Mouse (Mus musculus) liver, embryonic 13.5 days (tissue): ENCODE measurements around the gene Msrb1. TPM values are rescaled to one million over a fixed set of nuclear protein-coding genes. Genes with fewer than 3 reads are reported as not detected.

Experiments
- ATAC-seq: fragments of 200-750 bp; cut with Nextera tagmentation; 2 replicates; pipeline ENCODE4 v1.8.0; 2017; ENCODE audit warnings: low read depth, mild to moderate bottlenecking, moderate number of reproducible peaks, moderate library complexity
- DNase-seq: peaks from one replicate; pipeline ENCODE4 v3.0.0; 2022
- H3K27ac ChIP-seq: fragments of 300-500 bp; sonication (generic); 2 replicates; pipeline ENCODE4 v1.5.1; 2015; ENCODE audit warnings: moderate library complexity, mild to moderate bottlenecking, inconsistent platforms
- H3K27me3 ChIP-seq: fragments of 300-500 bp; sonication (generic); 2 replicates; pipeline ENCODE4 v1.6.1; 2015; ENCODE audit warnings: mild to moderate bottlenecking, inconsistent platforms
- H3K36me3 ChIP-seq: fragments of 300-500 bp; sonication (generic); 2 replicates; pipeline ENCODE4 v1.6.1; 2015; ENCODE audit warnings: mild to moderate bottlenecking, inconsistent platforms
- H3K4me1 ChIP-seq: fragments of 300-500 bp; sonication (generic); replicated peaks from 2 replicates; pipeline ENCODE4 v1.6.1; 2015; ENCODE audit warnings: inconsistent platforms
- H3K4me2 ChIP-seq: fragments of 300-500 bp; sonication (generic); 2 replicates; pipeline ENCODE4 v1.6.1; 2015; ENCODE audit warnings: inconsistent platforms, mild to moderate bottlenecking, moderate library complexity
- H3K4me3 ChIP-seq: fragments of 300-500 bp; sonication (generic); replicated peaks from 2 replicates; pipeline ENCODE4 v1.5.1; 2015; ENCODE audit warnings: mild to moderate bottlenecking, inconsistent platforms
- H3K9ac ChIP-seq: fragments of 300-500 bp; sonication (generic); 2 replicates; pipeline ENCODE4 v1.6.1; 2015; ENCODE audit warnings: mild to moderate bottlenecking, inconsistent platforms
- H3K9me3 ChIP-seq: fragments of 300-500 bp; sonication (generic); replicated peaks from 2 replicates; pipeline ENCODE4 v1.6.1; 2016; ENCODE audit warnings: inconsistent platforms
- WGBS: fragments of 180-500 bp; shearing (Covaris S2); methylation state at CpG from one replicate; pipeline ENCODE4 v1.1.7; 2015; ENCODE audit not compliant: insufficient replicate concordance; 5-methylcytosine and 5-hydroxymethylcytosine counted together
- polyA plus RNA-seq: library from polyadenylated mRNA; unstranded; fragments of >200 nt; fragmentation: Nextera tagmentation; extraction: Ambion mirVana; gene quantifications from 2 replicates; pipeline ENCODE4 v1.2.1, GENCODE M21; 2015

Msrb1 gene
- polyA plus RNA-seq, 1 experiment from 2014 or later = 21.3 TPM

- Histone ChIP-seq H3K27ac (no peak overlapping the region), H3K4me3 (no peak overlapping the region), H3K4me1 (no peaks in the 10 kb centered on the region), H3K36me3 (peaks cover 13% of the 10 kb centered on the region; the same call in 1 of the 2 replicates), H3K27me3 (peaks cover 42% of the 10 kb centered on the region), H3K4me2 (no peak overlapping the region), H3K9ac (no peak overlapping the region), H3K9me3 (no peaks in the 10 kb centered on the region)
- ATAC-seq (peak; percentile 61), DNase-seq (peak; percentile 63)
- WGBS = 18% methylated on average over 7 of the region's 7 CpGs
These were observed 9.4 kb downstream of the Msrb1 start for GRCm38 (mm10) chr17:24745526-24746497.

DNA sequence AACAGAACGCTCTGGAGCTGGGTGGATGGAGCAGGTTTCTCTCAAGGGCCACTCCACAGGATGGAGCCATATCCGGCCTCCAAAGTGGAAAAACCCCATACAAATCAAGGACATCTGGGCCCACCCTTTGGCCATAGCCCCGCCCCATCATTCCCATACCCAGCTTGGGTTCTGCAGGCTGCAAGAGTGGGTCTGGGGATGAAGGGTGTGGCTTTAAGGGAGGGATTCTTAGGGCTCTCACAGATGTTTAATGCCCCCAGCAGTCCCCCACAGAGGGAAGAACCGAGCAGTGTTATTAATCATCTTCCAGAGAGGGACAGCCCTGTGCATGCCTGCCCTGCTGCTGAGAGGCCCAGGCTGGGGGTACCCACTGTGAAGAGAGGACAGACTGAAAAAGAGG lies 10.5 kb downstream of the Msrb1 start:
- 45% methylated on average over 4 of the region's 4 CpGs for WGBS
- Histone ChIP-seq H3K36me3 (peaks cover 4% of the 10 kb centered on the region; the same call in 1 of the 2 replicates), H3K9me3 (no peaks in the 10 kb centered on the region), H3K27me3 (peaks cover 54% of the 10 kb centered on the region), H3K4me2 (no peak overlapping the region), H3K4me3 (no peak overlapping the region), H3K9ac (no peak overlapping the region), H3K27ac (no peak overlapping the region), H3K4me1 (no peaks in the 10 kb centered on the region)
- ATAC-seq = no peak
- DNase-seq = no peak

DNA sequence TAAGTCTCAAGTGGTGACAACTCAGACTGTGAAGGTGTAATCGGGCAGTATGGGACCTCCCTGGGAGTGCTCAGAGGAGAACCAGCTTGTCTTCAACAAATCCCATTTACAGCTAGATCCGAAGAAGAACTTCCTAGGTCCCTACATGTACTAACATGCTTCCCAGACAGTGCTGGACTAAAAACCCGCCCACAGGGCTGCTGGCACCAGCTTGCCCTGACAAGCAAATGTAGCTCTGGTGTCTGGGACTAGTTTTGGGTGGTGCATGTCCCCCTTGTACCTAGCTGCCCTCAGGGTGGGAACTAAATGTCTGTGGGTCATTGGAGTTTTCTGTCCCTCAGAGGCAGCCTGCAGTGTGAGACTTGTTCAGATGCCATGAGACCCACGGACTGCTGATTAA lies 15.1 kb downstream of the Msrb1 start:
- WGBS = 13% methylated on average over 4 of the region's 4 CpGs
- no peak for ATAC-seq
- H3K27ac ChIP-seq = no peak overlapping the region
- no peak overlapping the region for H3K4me2 ChIP-seq
- peaks cover 18% of the 10 kb centered on the region for H3K4me1 ChIP-seq
- H3K36me3 ChIP-seq = no peaks in the 10 kb centered on the region
- H3K9me3 ChIP-seq = no peaks in the 10 kb centered on the region
- no peak for DNase-seq
- no peak overlapping the region for H3K9ac ChIP-seq
- no peak overlapping the region for H3K4me3 ChIP-seq
- peaks cover 96% of the 10 kb centered on the region for H3K27me3 ChIP-seq

GRCm38 (mm10) chr17:24752415-24753394 lies 16.3 kb downstream of the Msrb1 start, which contains the start of gene Hs3st6:
Gene Hs3st6 (plus strand): TSS chr17:24752988.
- peak within 1 kb of the TSS; percentile 77 for H3K4me2 ChIP-seq
- peak within 1 kb of the TSS; percentile 22; the same call in 1 of the 2 replicates for H3K9ac ChIP-seq
- DNase-seq (no peak), ATAC-seq (peak; percentile 71)
- H3K4me1 ChIP-seq = peaks cover 18% of the 10 kb centered on the region
- H3K9me3 ChIP-seq = no peaks in the 10 kb centered on the region
- no peak within 1 kb of the TSS for H3K27ac ChIP-seq
- under 1% methylated on average over 80 of the region's 82 CpGs for WGBS
- H3K36me3 ChIP-seq = no peaks in the 10 kb centered on the region
- peak within 1 kb of the TSS; percentile 56 for H3K4me3 ChIP-seq
- peaks cover 96% of the 10 kb centered on the region for H3K27me3 ChIP-seq

DNA sequence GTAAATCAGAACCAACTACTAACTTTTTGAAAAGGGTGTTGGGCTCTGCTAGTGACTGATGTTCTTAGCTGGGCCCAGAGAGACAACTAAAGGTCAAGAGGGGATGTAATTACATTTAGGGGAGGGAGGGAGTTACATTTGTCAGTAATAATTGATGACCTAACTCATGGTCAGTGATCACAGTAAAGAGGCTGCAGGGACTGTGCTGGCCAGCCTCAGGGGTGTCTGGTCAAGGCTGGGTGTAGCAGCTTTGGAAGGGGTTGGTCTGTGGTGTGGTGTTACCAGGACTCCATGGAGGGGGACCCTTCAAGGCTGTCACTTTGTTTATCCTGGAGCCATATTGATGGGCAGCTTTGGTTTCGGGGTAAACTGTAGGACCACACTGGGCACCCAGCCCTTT lies 21.0 kb downstream of the Msrb1 start:
- Histone ChIP-seq H3K4me2 (no peak overlapping the region), H3K36me3 (no peaks in the 10 kb centered on the region), H3K9me3 (no peaks in the 10 kb centered on the region), H3K27me3 (peaks cover 81% of the 10 kb centered on the region), H3K4me1 (peaks cover 15% of the 10 kb centered on the region), H3K4me3 (no peak overlapping the region), H3K9ac (no peak overlapping the region), H3K27ac (no peak overlapping the region)
- DNase-seq (no peak), ATAC-seq (no peak)
- WGBS = 67% methylated on average over 1 of the region's 1 CpGs

- H3K4me2 ChIP-seq = no peak overlapping the region
- no peaks in the 10 kb centered on the region for H3K9me3 ChIP-seq
- H3K4me1 ChIP-seq = no peaks in the 10 kb centered on the region
- H3K9ac ChIP-seq = no peak overlapping the region
- no peak for DNase-seq
- H3K4me3 ChIP-seq = no peak overlapping the region
- WGBS = 43% methylated on average over 5 of the region's 5 CpGs
- H3K27me3 ChIP-seq = peaks cover 60% of the 10 kb centered on the region
- no peak overlapping the region for H3K27ac ChIP-seq
- ATAC-seq = no peak
- H3K36me3 ChIP-seq = no peaks in the 10 kb centered on the region
These were observed 24.7 kb downstream of the Msrb1 start for GRCm38 (mm10) chr17:24761121-24761520.

GRCm38 (mm10) chr17:24765016-24765905 lies 28.8 kb downstream of the Msrb1 start:
- Histone ChIP-seq H3K4me2 (no peak overlapping the region), H3K9me3 (no peaks in the 10 kb centered on the region), H3K4me1 (no peaks in the 10 kb centered on the region), H3K4me3 (no peak overlapping the region), H3K36me3 (no peaks in the 10 kb centered on the region), H3K27ac (no peak overlapping the region), H3K27me3 (peaks cover 65% of the 10 kb centered on the region), H3K9ac (no peak overlapping the region)
- ATAC-seq (no peak), DNase-seq (no peak)
- 32% methylated on average over 22 of the region's 22 CpGs for WGBS

GRCm38 (mm10) chr17:24766266-24766875 lies 29.9 kb downstream of the Msrb1 start:
- no peak overlapping the region for H3K4me3 ChIP-seq
- ATAC-seq (no peak), DNase-seq (no peak)
- H3K9ac ChIP-seq = no peak overlapping the region
- H3K27me3 ChIP-seq = peaks cover 60% of the 10 kb centered on the region
- no peak overlapping the region for H3K4me2 ChIP-seq
- H3K27ac ChIP-seq = no peak overlapping the region
- H3K36me3 ChIP-seq = no peaks in the 10 kb centered on the region
- no peaks in the 10 kb centered on the region for H3K9me3 ChIP-seq
- no peaks in the 10 kb centered on the region for H3K4me1 ChIP-seq
- 27% methylated on average over 12 of the region's 12 CpGs for WGBS

- Histone ChIP-seq H3K4me2 (no peak overlapping the region), H3K4me3 (no peak overlapping the region), H3K9ac (no peak overlapping the region), H3K4me1 (no peaks in the 10 kb centered on the region), H3K27ac (no peak overlapping the region), H3K9me3 (0 out of 2 replicates have a peak, but pooled peaks cover 5% of the 10 kb centered on the region), H3K27me3 (peaks cover 57% of the 10 kb centered on the region), H3K36me3 (no peaks in the 10 kb centered on the region)
- DNase-seq (no peak), ATAC-seq (no peak)
- WGBS = 34% methylated on average over 3 of the region's 3 CpGs
These were observed 32.7 kb downstream of the Msrb1 start for GRCm38 (mm10) chr17:24769146-24769545.

- no peak overlapping the region for H3K27ac ChIP-seq
- H3K9me3 ChIP-seq = 0 out of 2 replicates have a peak, but pooled peaks cover 5% of the 10 kb centered on the region
- H3K27me3 ChIP-seq = peaks cover 20% of the 10 kb centered on the region
- DNase-seq (no peak), ATAC-seq (no peak)
- H3K4me2 ChIP-seq = no peak overlapping the region
- H3K36me3 ChIP-seq = no peaks in the 10 kb centered on the region
- H3K4me1 ChIP-seq = no peaks in the 10 kb centered on the region
- 69% methylated on average over 5 of the region's 5 CpGs for WGBS
- H3K4me3 ChIP-seq = no peak overlapping the region
- H3K9ac ChIP-seq = no peak overlapping the region
These were observed 36.8 kb downstream of the Msrb1 start for GRCm38 (mm10) chr17:24773241-24773640.
